Mouse (Mus musculus): ENCODE measurements around the gene Disp1.

DNA sequence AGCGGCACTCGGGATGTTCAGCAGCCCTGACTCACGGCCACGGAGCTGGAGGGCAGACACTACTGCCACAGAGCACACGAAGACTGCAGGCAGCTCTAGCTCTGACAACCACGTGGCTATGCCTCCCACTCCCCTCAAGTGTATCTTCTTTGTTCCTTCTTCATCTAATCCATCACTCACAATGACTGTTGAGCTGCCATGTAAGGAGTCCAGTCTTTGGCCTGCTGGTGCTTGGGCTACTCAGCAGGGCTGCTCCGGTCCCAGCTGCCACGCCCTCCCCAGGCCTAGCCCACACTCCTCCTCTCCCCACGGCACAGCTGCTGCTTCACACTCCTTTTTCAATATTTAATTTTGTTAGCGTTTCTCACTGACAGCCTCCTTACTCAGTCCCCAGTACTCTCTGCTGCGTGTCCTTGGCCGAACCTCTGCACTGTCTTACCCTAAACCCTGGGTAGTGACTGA is 70.9 kb downstream of the Disp1 start:
- TF ChIP-seq CTCF (IDR thresholded peaks at IDR 0.05; ENCODE audit: control insufficient read depth, insufficient read depth, insufficient read length) (no peak), MYOD1 (IDR thresholded peaks at IDR 0.05; ENCODE audit: control insufficient read depth, insufficient read length, low read depth) (no peak), USF1 (IDR thresholded peaks at IDR 0.05; ENCODE audit: low read depth) (no peak), FOSL1 (IDR thresholded peaks at IDR 0.05; ENCODE audit: insufficient read depth, low read length, poor library complexity, severe bottlenecking) (no peak), CEBPB (IDR thresholded peaks at IDR 0.05; ENCODE audit: low read depth) (no peak)

Measured in C2C12 (cell line).